ENCODE assay signal across 8 mouse cellular contexts in genomic region chr17:51177923-51178322, GRCm38 (mm10). TPM values are rescaled to one million over a fixed set of nuclear protein-coding genes. Genes with fewer than 3 reads are reported as not detected.
DNase-seq lines count a peak whose midpoint lies in the region; ATAC-seq and TF ChIP-seq lines count a peak whose summit lies in the region.

No protein-coding gene starts in this region.

- H3K9ac ChIP-seq in hindbrain, embryonic 11.5 days (ENCODE audit: low read depth, low read length), result peak overlapping the region; percentile 98

- H3K4me2 ChIP-seq in hindbrain, embryonic 11.5 days (replicated peaks; ENCODE audit: low read depth, low read length), result peak overlapping the region; percentile 58

- H3K4me1 ChIP-seq in kidney, adult 2 months (ENCODE audit: control insufficient read depth, insufficient read depth, low read length), result peaks cover 5% of the 10 kb centered on the region; the same call in 1 of the 2 replicates
- no peaks in the 10 kb centered on the region for H3K4me1 ChIP-seq in brown adipose tissue, adult 24 weeks (ENCODE audit: control insufficient read depth, insufficient read depth, insufficient read length, low read length)
- H3K4me1 ChIP-seq in hindbrain, embryonic 11.5 days (replicated peaks; ENCODE audit: control insufficient read depth, insufficient read depth, low read length), result no peaks in the 10 kb centered on the region

- peak; percentile 15 for DNase-seq in kidney, adult 2 months
- DNase-seq in kidney, adult 8-10 months, result no peak
- no peak for DNase-seq in hindbrain, embryonic 11.5 days (ENCODE audit: low spot score)
- DNase-seq in T-cell, adult 2 months (ENCODE audit: low spot score), result no peak
- DNase-seq in thymus, postnatal 10 days (ENCODE audit: low spot score in 2 of 2), result no peak

- peak overlapping the region; percentile 93 for H3K4me3 ChIP-seq in kidney, adult 2 months (ENCODE audit: insufficient read depth, low read depth, low read length)
- H3K4me3 ChIP-seq in brown adipose tissue, adult 24 weeks (ENCODE audit: insufficient read depth, low read depth, low read length), result peak overlapping the region; percentile 88
- peak overlapping the region; percentile 79 for H3K4me3 ChIP-seq in hindbrain, embryonic 11.5 days (ENCODE audit: low read depth, low read length)

- no peaks in the 10 kb centered on the region for H3K27me3 ChIP-seq in kidney, adult 2 months (replicated peaks; ENCODE audit: control insufficient read depth, insufficient read depth, low read length)
- no peaks in the 10 kb centered on the region for H3K27me3 ChIP-seq in hindbrain, embryonic 11.5 days (ENCODE audit: control insufficient read depth, insufficient read depth, low read length)

- no peak for ATAC-seq in hindbrain, embryonic 11.5 days (ENCODE audit: low FRiP score)
- ATAC-seq in megakaryocyte, adult 5-6 weeks (ENCODE audit: poor library complexity, severe bottlenecking), result peak; percentile 5; the same call in 1 of the 2 replicates
- no peak for ATAC-seq in monocyte, adult 5-6 weeks (replicated peaks; ENCODE audit: insufficient number of reproducible peaks, low FRiP score, low TSS enrichment, poor library complexity, severe bottlenecking)

- WGBS in kidney, adult 2 months, result 23% methylated on average over 6 of the region's 6 CpGs
- 71% methylated on average over 6 of the region's 6 CpGs for WGBS in hindbrain, embryonic 11.5 days

- TF ChIP-seq CTCF in kidney, adult 2 months (conservative IDR thresholded peaks at IDR 0.05; ENCODE audit: insufficient read depth, insufficient read length, low read depth, low read length), result no peak

- H3K36me3 ChIP-seq in kidney, adult 2 months (ENCODE audit: control insufficient read depth, insufficient read depth, low read length), result no peaks in the 10 kb centered on the region
- H3K36me3 ChIP-seq in hindbrain, embryonic 11.5 days (ENCODE audit: control insufficient read depth, insufficient read depth, low read length), result no peaks in the 10 kb centered on the region

- TF ChIP-seq POLR2A in kidney, adult 2 months (IDR thresholded peaks at IDR 0.05; ENCODE audit: low read depth, low read length), result no peak

- H3K27ac ChIP-seq in kidney, adult 2 months (ENCODE audit: insufficient read depth, low read depth, low read length), result peak overlapping the region; percentile 97
- peak overlapping the region; percentile 89; the same call in 1 of the 2 replicates for H3K27ac ChIP-seq in brown adipose tissue, adult 24 weeks (replicated peaks; ENCODE audit: low read depth, low read length)
- peak overlapping the region; percentile 98; the same call in 1 of the 2 replicates for H3K27ac ChIP-seq in hindbrain, embryonic 11.5 days (ENCODE audit: low read depth, low read length)

- H3K9me3 ChIP-seq in hindbrain, embryonic 11.5 days (ENCODE audit: control insufficient read depth, low read length), result no peaks in the 10 kb centered on the region

RNA-seq across cellular contexts. Expression of gene Tbc1d5, which starts 1.2 kb away (rescaled TPM):
- polyA plus RNA-seq in kidney, adult 2 months (2012; rRNA removed), result 11.2 and 11.7 TPM in 2 replicates
- 10.3 and 11.3 TPM in 2 replicates for polyA plus RNA-seq in brown adipose tissue, adult 24 weeks (2012; ENCODE audit: insufficient read depth, insufficient read length, missing spikeins)
- 9.6 and 10.8 TPM in 2 replicates for polyA plus RNA-seq in hindbrain, embryonic 11.5 days (2014; fragmentation: Nextera tagmentation; extraction: Ambion mirVana)
- total RNA-seq in megakaryocyte, adult 5-6 weeks (2015), result 44.5 and 51.3 TPM in 2 replicates
- total RNA-seq in megakaryocyte, adult 5-6 weeks (2017), result 28.0 and 35.7 TPM in 2 replicates
- 32.5 to 67.2 TPM (median 61.8 TPM) in 3 replicates for total RNA-seq in monocyte, adult 5-6 weeks (2017)
